ENCODE assay signal across 8 mouse cellular contexts in genomic region chr13:95765017-95765416, GRCm38 (mm10).
DNase-seq lines count a peak whose midpoint lies in the region; ATAC-seq lines count a peak whose summit lies in the region.

No protein-coding gene starts in this region.

- no peaks in the 10 kb centered on the region for H3K9me3 ChIP-seq in heart, embryonic 15.5 days (replicated peaks)
- H3K9me3 ChIP-seq in kidney, embryonic 16.5 days (ENCODE audit: low read length) = no peaks in the 10 kb centered on the region
- H3K9me3 ChIP-seq in megakaryocyte, embryonic 14.5 days = no peaks in the 10 kb centered on the region
- no peaks in the 10 kb centered on the region for H3K9me3 ChIP-seq in stomach, embryonic 16.5 days (replicated peaks; ENCODE audit: control insufficient read depth, low read length)

- peak; percentile 61 for DNase-seq in CD4-positive helper T cell, adult 2 months (ENCODE audit: low read depth, low spot score)
- peak; percentile 37 for DNase-seq in brain, embryonic 18.5 days (ENCODE audit: low read depth, low spot score)
- DNase-seq in frontal cortex, postnatal 36 days (ENCODE audit: low spot score in 2 of 2) = no peak

- 10% methylated on average over 9 of the region's 9 CpGs for WGBS in heart, embryonic 15.5 days
- 9% methylated on average over 9 of the region's 9 CpGs for WGBS in kidney, embryonic 16.5 days
- WGBS in stomach, embryonic 16.5 days = 21% methylated on average over 9 of the region's 9 CpGs

- no peaks in the 10 kb centered on the region for H3K36me3 ChIP-seq in heart, embryonic 15.5 days
- no peaks in the 10 kb centered on the region for H3K36me3 ChIP-seq in kidney, embryonic 16.5 days (ENCODE audit: insufficient read depth, low read length)
- H3K36me3 ChIP-seq in megakaryocyte, embryonic 14.5 days (replicated peaks; ENCODE audit: low read length) = no peaks in the 10 kb centered on the region
- H3K36me3 ChIP-seq in stomach, embryonic 16.5 days (ENCODE audit: control insufficient read depth, insufficient read depth, low read length) = no peaks in the 10 kb centered on the region

- H3K9ac ChIP-seq in heart, embryonic 15.5 days = no peak overlapping the region
- H3K9ac ChIP-seq in kidney, embryonic 16.5 days (replicated peaks; ENCODE audit: low read length) = no peak overlapping the region
- H3K9ac ChIP-seq in stomach, embryonic 16.5 days (ENCODE audit: low read length) = no peak overlapping the region

- H3K4me1 ChIP-seq in heart, embryonic 15.5 days (replicated peaks) = peaks cover 23% of the 10 kb centered on the region
- H3K4me1 ChIP-seq in kidney, embryonic 16.5 days (ENCODE audit: insufficient read depth, low read length) = peaks cover 32% of the 10 kb centered on the region
- peaks cover 19% of the 10 kb centered on the region for H3K4me1 ChIP-seq in megakaryocyte, embryonic 14.5 days
- H3K4me1 ChIP-seq in stomach, embryonic 16.5 days (ENCODE audit: control insufficient read depth, insufficient read depth, low read length) = peaks cover 13% of the 10 kb centered on the region

- H3K27me3 ChIP-seq in heart, embryonic 15.5 days = no peaks in the 10 kb centered on the region
- no peaks in the 10 kb centered on the region for H3K27me3 ChIP-seq in kidney, embryonic 16.5 days (ENCODE audit: insufficient read depth, low read length)
- H3K27me3 ChIP-seq in megakaryocyte, embryonic 14.5 days (replicated peaks) = no peaks in the 10 kb centered on the region
- no peaks in the 10 kb centered on the region for H3K27me3 ChIP-seq in stomach, embryonic 16.5 days (ENCODE audit: control insufficient read depth, insufficient read depth, low read length)

- H3K27ac ChIP-seq in heart, embryonic 15.5 days = peak overlapping the region; percentile 79
- H3K27ac ChIP-seq in kidney, embryonic 16.5 days (ENCODE audit: low read length) = peak overlapping the region; percentile 85
- peak overlapping the region; percentile 85 for H3K27ac ChIP-seq in stomach, embryonic 16.5 days (ENCODE audit: low read length)

- peak overlapping the region; percentile 48 for H3K4me2 ChIP-seq in heart, embryonic 15.5 days
- H3K4me2 ChIP-seq in kidney, embryonic 16.5 days (replicated peaks; ENCODE audit: low read depth, low read length) = peak overlapping the region; percentile 21; the same call in 1 of the 2 replicates
- peak overlapping the region; percentile 13; the same call in 1 of the 2 replicates for H3K4me2 ChIP-seq in stomach, embryonic 16.5 days (ENCODE audit: low read depth, low read length)

- ATAC-seq in heart, embryonic 15.5 days (replicated peaks; ENCODE audit: insufficient number of reproducible peaks, insufficient read depth, low FRiP score, low read depth) = peak; percentile 74
- peak; percentile 93 for ATAC-seq in kidney, embryonic 16.5 days (ENCODE audit: low FRiP score, low TSS enrichment)
- ATAC-seq in stomach, embryonic 16.5 days (ENCODE audit: insufficient read depth, low FRiP score) = peak; percentile 79
- no peak for ATAC-seq in cerebellum, adult (ENCODE audit: insufficient number of reproducible peaks, low FRiP score, low TSS enrichment)

- peak overlapping the region; percentile 2; the same call in 1 of the 2 replicates for H3K4me3 ChIP-seq in heart, embryonic 15.5 days
- no peak overlapping the region for H3K4me3 ChIP-seq in kidney, embryonic 16.5 days (ENCODE audit: low read length)
- peak overlapping the region; percentile 81 for H3K4me3 ChIP-seq in megakaryocyte, embryonic 14.5 days (replicated peaks)
- H3K4me3 ChIP-seq in stomach, embryonic 16.5 days (replicated peaks; ENCODE audit: low read length) = 0 out of 2 replicates have a peak overlapping the region, but pooled peaks have one; percentile 1

Comparison
In these comparisons a context has a peak if more than half of its experiments do, and no peak if none do; other contexts are left out.
1. DNase-seq: peak in CD4-positive helper T cell, adult 2 months (single experiment) and brain, embryonic 18.5 days (single experiment); none in frontal cortex, postnatal 36 days (0 of 2).
2. Peak in every context shown above with its lines, with median percentiles within 50 percentile points of each other: H3K27ac ChIP-seq and H3K4me2 ChIP-seq.